Mouse (Mus musculus) stomach, postnatal 0 days (tissue): ENCODE measurements around the gene Kirrel3.

ENCODE experiments used
- CTCF ChIP-seq: IDR thresholded peaks from 2 replicates; pipeline ENCODE4 v1.5.1; 2016; ENCODE audit warnings: antibody characterized with exemption, low read depth, mild to moderate bottlenecking, moderate library complexity
- EP300 ChIP-seq: optimal IDR thresholded peaks from 2 replicates; pipeline ENCODE3; 2016; ENCODE audit warnings: antibody characterized with exemption

- TF ChIP-seq CTCF (no peak), EP300 (no peak)
Observed at GRCm38 (mm10) chr9:34967772-34968171, 482.1 kb downstream of the Kirrel3 start.
